Mouse (Mus musculus): ENCODE results near the gene Apbb2. TPM values are rescaled to one million over a fixed set of nuclear protein-coding genes. Genes with fewer than 3 reads are reported as not detected.
A peak's percentile ranks its signal among the peaks of the same experiment; 100 is the strongest.

The Apbb2 gene
- 10 to 100 TPM; 69.4 to 79.6 TPM for total RNA-seq (2021)
- long read RNA-seq, experiment 1, full-length matches to known transcripts: 2 of 13 reads
- long read RNA-seq, experiment 1, partial matches to known transcripts: 1 of 13 reads
- long read RNA-seq, experiment 1, other reads (novel, unspliced or antisense): 10 of 13 reads
- long read RNA-seq, experiment 2, full-length matches to known transcripts: 5 of 30 reads
- long read RNA-seq, experiment 2, partial matches to known transcripts: 8 of 30 reads
- long read RNA-seq, experiment 2, other reads (novel, unspliced or antisense): 17 of 30 reads

DNA sequence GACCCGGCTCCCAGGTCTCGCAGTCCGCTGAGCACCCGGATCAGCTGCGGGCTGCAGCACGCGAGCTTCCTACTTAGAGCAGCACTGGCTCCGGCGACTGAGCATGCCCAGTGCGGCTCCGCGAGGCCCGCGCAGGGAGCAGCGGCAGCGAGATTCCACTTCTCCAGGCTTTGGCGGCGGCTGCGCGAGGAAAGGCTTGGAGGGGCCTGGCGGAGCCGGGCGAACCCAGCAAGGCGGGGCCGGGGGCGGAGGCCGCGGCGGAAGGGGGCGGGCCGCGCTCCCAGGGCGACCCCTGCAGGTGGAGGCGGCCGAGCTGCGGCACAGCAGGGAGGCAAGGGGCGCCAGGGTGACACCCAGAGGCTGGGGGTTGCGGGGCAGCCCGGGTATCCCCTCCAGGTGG, at the start of gene Apbb2:
Gene Apbb2, minus strand, starts transcription at position 188 of the 400 bp plus-strand sequence.
- peak; percentile 85 to 90 for DNase-seq (ENCODE audit: low spot score in 2 of 2)

DNA sequence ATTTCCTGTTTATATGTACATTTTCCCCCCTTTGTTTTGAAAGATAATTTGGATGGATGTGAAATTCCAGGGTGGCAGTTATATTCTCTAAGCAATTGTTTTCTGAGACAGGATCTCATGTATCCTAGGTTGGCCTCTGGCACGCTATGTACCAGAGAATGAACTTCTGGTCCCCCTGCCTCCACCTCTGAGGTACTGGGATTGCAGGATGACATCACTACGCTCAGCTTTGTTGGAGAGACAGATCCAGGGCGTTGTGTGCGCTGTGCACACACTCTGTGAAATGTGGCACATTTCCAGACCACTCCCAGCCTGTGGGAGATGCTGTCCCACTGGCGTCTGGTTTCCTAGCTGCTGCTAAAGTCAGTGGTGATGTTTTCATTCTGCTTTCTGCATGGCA, 35.6 kb upstream of the Apbb2 start:
- no peak for DNase-seq (ENCODE audit: low spot score in 2 of 2)

DNA sequence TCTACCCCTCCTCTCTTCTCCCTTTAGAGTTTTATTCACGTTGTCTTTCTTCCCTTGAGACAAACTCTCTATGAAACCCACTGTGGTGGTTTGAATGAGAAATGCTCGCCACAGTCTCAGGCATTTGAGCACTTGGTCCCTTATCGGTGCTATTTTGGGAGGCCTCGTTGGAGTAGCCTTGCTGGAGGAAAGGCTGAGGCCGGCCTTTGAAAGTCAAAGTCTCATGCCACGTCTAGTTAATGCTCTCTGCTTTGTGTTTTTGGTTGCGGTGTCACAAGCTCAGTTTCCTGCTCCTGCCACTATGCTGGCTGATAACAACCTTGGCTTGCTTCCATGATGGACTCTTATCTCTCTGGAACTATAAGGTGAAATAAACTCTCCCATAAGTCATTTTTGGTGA, 28.9 kb upstream of the Apbb2 start:
- DNase-seq (ENCODE audit: low spot score in 2 of 2): no peak

DNA sequence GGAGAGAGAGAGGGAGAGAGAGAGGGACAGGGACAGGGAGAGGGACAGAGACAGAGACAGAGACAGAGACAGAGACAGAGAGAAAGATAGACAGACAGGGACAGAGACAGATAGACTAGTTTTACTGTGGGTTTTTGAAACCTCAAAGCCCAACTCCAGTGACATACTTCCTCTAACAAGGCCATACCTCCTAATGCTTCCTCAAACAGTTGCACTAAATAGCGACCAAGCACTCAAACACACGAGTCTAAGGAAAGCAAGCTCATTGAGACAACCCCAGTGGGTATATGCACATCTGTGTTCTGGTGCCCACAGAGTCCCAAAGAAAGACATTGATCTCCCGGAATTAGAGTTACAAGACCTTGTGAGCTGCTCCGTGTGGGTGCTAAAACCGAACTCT, 24.7 kb upstream of the Apbb2 start:
- DNase-seq (ENCODE audit: low spot score in 2 of 2): no peak

DNA sequence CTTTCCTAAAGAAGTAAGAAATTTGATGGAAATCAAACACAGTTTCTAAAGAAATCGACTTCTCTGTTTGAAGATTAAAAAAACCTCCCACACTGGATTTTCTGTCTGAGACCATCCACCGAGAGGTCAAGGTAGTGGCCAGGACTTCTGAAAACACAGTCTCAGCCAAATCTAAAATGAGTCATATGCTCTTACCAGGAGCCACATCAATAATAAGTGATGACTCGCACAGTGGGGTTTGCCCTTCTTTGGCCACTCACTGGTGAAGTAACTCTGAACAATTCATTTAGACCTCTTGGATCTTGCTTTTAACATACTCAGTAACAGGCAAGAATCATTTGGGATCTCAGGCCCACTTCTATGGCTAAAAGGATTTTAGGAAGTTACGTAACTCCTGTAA, 23.6 kb upstream of the Apbb2 start:
- DNase-seq (ENCODE audit: low spot score in 2 of 2): no peak

DNA sequence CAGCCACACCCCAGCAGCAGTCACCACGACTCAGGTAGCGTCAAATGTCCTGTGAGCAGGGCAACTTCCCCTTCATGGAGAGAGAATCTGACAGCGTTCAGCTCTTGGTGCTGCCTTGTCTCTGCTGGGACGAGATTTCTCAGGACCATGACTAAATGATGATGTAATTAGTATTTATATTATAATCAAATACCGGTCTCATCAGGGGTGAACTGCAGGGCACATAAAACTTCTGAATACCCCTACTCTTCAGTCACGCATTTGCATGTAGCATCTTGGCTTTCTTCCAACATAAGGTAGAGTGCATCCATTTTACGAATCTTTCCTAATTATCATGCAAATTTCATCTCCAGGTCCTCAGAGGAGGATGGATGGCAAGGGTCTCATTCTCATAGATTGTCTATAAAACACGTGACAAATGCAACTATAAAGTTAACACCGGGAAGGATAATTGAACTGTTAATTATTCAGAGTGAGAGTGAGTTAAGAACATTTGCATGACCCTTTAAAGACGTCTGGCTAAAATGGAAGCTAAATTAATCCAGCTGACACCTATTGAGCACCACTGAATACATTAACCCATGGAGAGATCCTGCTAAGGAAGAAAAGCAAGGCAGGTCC, 17.0 kb upstream of the Apbb2 start:
- no peak for DNase-seq (ENCODE audit: low spot score in 2 of 2)

DNA sequence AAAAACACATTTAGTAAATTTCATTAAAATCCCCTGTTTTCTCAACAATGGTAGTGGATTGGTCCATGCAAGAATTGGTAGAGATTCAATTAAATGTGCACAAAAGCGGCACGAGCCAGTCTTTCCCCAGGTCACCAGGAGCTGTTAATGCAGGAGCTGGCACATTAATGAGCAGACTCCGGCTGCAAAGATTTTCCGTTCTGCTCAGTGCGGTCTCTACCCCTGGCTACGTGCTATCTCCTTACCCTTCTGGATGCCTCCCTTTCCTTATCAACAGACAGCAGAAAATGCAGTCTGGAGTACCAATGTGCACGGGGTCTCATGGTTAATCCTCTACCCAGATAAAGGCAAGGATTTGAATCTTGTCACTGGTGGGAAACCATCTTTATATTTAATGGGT, 9.2 kb upstream of the Apbb2 start:
- no peak for DNase-seq (ENCODE audit: low spot score in 2 of 2)

DNA sequence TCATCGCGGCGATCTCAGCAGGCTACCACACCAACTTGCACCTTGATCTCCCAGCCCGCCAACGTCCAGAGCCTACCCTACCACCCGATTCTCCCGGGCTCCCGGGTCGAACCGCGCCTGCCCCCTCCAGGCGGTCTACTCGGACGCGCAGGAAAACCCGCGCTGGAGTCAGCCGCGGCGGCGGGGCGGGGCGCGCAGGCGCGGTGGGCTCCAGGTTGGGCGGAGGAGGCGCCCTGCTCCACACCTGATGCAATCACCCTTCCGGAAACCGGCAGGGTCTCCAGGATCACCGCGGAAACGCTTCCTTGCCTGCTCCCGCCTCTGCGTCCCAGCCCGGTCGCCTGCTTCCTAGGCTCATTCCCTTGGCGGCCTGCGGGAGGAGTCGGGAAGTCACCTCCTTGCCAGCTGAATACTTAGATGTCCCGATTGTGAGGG, 1.6 kb upstream of the Apbb2 start:
- DNase-seq (ENCODE audit: low spot score in 2 of 2): peak; percentile 74 to 79

DNA sequence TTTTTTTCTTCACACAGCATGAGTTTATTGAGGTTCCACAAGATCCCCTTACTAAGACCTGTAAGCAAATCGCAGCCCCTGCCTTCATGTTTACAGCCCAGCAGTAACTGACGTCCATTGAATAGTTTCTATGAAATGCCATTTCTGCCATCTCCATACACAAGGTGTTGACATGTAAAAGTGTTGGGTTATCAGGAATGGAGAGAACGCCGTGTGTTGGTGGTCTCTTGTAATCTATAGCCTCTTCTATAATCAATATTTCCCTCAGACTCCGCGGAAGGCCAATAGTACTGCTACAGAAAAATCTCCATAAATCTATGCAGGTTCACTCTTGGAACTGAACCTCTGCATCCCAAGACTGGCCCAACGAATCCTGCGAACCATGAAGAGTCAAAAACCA, 1.1 kb upstream of the Apbb2 start:
- no peak for DNase-seq (ENCODE audit: low spot score in 2 of 2)

DNA sequence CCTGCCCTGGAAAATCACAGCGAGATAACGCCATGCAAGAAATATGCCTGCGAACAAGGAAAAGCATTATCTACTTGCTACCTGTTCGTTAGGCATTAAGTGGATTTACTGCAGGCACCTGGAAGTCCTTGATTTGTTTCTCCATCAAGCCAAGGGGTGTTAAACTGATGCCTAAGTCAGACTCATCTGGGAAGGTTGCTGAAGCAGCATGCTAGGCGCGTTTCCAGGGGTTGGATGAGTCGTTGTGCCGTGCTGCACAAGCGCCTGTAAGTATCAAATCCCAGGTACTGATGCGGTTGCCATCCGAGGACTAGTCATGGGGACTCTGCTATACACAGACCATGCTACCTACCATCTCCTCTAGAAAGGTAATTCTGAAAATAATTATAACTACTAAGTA, 611 bp upstream of the Apbb2 start:
- DNase-seq (ENCODE audit: low spot score in 2 of 2): no peak

DNA sequence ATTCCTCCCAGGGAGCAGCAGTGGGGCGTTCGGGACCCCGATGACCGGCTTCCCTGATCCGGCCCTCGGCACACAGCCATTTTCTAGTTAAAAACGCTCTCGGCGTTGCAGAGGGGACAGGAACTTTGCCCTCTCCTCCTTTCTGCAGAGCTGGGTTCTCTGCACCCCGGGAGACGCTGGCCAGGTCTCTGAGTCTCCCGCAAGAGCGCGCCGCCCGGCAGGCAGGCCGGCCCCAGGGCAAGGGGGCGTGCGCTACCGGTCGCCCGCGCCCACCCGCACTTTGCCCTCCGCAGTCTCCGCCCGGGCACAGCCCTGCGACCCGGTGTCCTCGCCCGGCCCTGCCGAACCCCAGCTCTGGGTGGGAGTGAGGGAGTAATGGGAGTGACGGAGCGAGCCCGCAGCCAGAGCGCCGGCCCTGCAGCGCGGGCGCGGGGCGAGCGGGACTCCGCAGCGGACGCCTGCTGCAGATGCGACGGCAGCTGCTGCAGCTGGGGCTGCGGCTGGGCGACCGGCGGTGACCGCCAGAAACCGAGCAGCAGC, 593 bp downstream of the Apbb2 start:
- DNase-seq (ENCODE audit: low spot score in 2 of 2): no peak

DNA sequence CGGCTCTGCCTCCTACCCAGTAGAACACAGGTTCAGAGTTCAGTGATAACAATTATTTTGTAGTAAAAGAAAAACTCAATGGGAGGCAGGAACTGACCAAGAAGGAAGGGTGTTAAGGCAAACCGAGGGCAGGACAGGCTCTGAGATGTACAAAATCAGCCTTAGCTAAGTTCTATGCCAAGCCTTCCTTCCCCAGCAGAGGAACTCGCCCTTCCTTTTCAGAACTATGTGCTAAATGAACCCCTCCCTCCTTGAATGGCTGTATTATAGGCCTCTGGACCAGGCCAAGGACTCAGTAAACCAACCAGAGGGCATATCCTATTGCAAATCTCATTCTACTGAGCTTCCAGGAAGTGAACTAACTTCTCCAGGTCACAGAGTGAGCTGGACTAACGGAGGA, 3.6 kb downstream of the Apbb2 start:
- DNase-seq (ENCODE audit: low spot score in 2 of 2): no peak

DNA sequence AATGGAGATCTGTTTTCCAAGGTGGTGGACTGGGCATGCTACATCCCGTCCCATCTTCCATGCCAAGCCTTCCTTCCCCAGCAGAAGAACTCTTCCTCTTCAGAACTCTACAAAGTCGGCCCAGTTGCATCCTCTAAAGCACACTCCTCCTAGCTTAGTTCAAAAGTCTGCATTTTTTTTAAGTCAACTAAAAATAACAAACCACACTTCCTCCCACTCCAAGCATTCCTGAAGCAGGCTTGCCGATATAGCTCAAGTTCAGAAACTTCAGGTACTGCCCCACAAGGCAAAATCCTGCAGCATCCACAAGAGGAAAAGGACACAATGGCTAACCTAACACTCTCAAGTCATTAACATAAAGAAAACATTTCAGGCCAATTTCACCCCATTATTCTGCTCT, 4.9 kb downstream of the Apbb2 start:
- DNase-seq (ENCODE audit: low spot score in 2 of 2): no peak

DNA sequence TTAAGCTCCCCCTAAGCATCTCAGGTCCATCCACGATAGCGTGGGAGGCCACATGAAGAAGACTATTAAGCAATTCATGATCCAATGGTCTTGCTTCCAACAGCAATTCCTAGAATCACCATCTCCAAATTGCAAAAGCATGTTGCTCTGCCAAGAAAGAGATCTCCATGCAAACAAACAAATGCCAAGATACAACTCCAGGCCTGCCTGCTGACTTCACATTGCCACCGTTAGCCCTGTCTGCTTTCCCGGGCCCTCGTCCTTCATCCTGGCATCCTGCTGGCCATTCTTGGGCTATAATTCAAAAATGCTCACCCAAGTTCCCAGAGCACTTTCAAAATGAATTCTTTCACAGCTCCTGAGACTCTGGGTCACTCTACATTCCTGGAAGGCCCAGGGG, 5.6 kb downstream of the Apbb2 start:
- DNase-seq (ENCODE audit: low spot score in 2 of 2): no peak

DNA sequence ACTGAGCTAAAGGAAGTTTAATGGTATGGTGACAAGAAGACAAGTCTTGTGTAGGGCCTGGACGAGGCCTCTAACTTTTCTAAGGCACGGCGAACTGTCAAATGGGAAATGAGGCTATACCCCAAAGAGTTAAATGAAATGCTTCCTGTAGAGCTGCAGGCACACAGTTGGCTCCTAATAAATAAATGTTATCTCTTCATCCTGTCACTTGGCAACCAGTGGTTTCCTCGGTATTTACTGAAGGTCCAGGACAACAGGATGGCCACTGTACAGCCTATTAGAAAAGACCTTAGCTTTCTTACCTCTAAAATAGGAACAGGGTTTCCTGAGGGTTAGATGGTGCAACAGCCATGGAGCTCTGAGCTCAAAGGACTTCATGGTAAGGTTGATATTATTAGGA, 6.7 kb downstream of the Apbb2 start:
- no peak for DNase-seq (ENCODE audit: low spot score in 2 of 2)

DNA sequence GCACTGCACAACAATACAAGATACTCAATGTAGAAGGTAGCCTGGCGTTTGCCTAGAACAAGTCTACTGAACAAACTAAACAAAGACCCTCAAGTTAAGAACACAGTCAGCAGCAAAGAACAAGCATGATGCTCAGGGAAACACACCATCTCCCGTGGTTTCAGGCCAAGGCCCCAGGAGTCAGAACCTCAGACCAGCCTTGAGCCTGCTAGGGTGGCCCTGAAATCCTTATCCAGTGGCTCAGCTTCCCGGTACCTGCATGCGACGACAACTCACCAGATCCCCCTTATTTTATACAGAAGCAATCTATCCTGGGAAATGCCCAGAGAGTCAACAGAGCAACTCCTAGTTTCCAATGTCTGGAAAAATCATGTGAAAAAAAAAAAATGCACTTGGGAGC, 7.2 kb downstream of the Apbb2 start:
- no peak for DNase-seq (ENCODE audit: low spot score in 2 of 2)

DNA sequence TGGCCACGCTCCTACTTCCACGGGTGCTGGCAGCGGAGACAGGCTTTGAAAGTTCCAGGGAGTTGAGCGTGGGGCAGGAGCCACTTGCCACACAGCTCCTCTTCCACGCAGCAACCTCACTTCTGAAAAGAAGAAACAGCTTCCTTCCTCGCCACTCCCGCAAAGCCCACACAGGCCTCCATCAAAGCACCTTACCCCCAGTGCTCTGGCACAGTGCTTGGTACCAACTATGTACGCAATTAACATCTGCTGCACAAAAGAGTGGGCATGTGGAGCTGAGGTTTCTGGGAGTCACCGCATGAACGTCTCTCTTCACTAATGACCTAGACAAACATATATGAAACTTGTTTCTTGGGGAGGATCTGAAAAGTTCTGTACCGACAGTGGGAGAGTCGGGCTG, 8.3 kb downstream of the Apbb2 start:
- no peak for DNase-seq (ENCODE audit: low spot score in 2 of 2)

DNA sequence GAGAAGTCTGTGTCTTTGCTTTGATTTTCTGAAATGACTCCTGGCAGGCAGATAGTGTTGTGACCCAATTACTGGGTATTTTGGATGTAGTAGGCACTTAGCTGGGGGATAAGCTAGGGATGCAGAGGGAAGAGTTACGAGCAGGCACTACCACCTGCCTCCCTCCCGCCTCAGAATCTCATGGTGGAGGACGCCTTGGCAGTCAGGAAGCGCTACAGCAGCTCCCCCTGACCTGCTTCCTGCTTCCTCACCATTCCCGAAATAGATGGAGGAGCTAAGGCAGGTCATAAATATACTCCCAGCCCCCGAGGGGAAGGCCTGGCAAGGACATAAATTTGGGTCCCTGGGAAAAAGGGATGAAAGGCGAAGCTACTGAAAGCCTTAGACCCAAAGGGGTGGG, 9.3 kb downstream of the Apbb2 start:
- no peak for DNase-seq (ENCODE audit: low spot score in 2 of 2)

DNA sequence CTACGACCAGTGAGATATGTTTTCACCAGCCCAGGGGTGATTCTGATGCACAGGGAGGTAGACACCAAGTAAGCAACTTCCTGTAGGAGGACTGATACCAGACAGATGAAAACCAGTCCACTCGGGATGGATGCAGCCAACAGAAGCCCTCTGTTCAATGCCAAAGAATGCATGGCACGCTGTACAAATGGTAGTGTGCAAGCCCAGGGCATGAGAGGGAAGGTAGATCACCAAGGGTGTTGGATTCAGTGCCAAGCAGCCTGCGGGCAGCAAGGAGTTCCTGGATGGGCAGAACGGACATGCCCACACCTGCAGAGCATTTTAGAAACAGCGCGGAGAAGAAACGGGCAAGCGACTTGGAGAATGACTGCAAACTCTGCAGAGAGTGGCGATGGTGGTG, 10.8 kb downstream of the Apbb2 start:
- DNase-seq (ENCODE audit: low spot score in 2 of 2): no peak

DNA sequence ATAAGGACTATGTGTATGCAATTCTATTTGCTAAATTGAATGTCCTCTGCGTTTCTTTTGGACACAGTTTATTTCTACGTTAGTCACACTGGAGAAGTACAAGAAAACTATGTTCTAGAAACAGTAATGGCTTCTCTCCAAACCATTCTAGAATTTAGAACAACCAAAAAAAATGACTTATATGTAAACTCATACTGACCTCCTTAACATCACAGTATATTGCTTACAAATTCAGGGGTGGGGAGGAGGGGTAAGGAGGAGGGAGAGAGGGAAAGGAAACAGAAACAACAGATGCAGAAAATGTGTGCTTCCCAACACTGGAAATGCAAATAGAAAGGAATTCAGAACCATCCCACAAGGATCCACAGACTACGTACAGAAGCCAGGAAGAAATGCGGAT, 11.4 kb downstream of the Apbb2 start:
- no peak for DNase-seq (ENCODE audit: low spot score in 2 of 2)

DNA sequence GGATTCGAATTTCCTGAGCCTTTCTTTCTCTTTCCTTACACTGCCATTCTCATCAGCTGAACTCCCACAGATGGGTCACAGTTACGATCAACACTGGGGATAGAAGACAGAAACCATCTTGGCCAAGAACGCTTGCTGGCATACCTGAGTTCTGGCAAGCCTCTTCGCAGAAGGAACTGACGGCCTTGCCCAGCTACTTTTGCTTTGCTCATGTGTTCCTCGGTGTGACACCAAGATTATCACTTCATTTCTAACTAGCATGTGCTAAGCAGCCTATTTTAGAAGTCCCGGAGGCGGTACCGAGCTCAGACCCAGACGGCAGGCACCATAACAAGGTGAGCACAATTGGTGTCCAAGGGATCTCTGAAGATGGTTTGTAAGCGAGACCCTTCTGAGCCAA, 12.9 kb downstream of the Apbb2 start:
- no peak for DNase-seq (ENCODE audit: low spot score in 2 of 2)

DNA sequence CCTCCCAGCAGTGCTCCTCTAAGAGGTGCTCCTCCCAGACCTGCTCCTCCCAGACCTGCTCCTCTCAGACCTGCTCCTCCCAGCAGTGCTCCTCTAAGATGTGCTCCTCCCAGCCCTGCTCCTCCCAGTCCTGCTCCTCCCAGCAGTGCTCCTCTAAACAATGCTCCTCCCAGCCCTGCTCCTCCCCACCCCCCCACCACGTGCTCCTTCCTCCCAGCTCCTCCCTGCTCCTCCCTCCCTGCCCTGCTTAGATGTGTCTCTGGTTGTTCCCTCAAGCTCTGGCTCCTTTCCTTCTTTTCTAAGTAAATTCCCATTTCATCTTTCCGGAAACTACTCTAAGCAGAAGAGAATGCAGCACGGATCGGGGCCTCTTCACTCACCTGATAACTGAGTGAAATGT, 14.2 kb downstream of the Apbb2 start:
- no peak for DNase-seq (ENCODE audit: low spot score in 2 of 2)

DNA sequence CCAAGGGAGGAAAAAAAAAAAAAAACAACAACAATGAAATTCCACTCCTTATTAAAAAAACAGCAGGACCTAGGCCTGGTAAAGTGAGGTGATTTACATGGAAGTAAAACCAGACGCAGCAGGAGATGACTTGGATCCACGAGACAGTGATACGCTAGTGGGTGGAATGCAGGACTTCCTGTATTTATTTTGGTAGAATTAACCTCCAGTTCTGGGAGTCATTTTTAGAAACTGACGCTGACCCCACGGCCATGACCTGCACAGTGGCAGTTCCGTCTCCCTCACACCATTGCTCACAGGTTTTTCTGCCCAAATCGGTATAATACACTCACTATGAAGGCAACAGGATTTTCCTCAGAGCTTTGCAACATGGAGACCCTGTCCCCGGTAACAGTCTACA, 14.8 kb downstream of the Apbb2 start:
- no peak for DNase-seq (ENCODE audit: low spot score in 2 of 2)

All from adrenal gland, postnatal 4 days (tissue).